Mouse (Mus musculus): Measurements from ENCODE around the gene Gabrr2.
"Not testable (repeated sequence)": the region's sequence is repeated elsewhere in the genome, so short reads cannot be mapped to it uniquely, and the experiment has no call there.

DNA sequence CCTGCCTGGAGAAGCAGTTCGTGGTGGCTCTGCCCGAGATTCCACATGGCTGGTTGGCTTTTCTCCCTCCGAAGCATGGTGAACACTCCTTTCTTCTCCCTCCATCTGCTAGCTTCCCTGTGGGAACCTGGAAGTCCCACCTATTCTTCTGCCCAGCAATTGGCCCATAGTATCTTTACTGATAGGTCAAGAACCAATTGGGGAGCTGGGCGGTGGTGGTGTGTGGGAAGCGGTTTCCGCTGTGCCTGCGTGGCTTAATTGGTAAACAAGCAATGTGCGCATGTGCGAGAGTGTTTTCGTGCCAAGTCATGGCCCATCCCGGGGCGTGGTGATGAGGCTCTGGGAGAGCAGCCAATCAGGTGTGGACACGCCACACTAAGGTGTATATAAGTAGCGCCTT is 50.1 kb downstream of the Gabrr2 start:
- TF ChIP-seq POLR2A (IDR thresholded peaks at IDR 0.05; ENCODE audit: insufficient read depth, low read length); CTCF (IDR thresholded peaks at IDR 0.05; ENCODE audit: low read depth, low read length): not testable (repeated sequence)

All from ES-Bruce4 (cell line).